Mouse (Mus musculus): ENCODE measurements around the gene Zswim8. TPM values are rescaled to one million over a fixed set of nuclear protein-coding genes. Genes with fewer than 3 reads are reported as not detected.

Gene Zswim8
- total and polyA plus RNA-seq, 2 experiments, result 11.4 to 95.0 TPM

- peak within 1 kb of the TSS; percentile 78 for H3K9ac ChIP-seq (ENCODE audit: low read depth, low read length)
- H3K4me3 ChIP-seq (ENCODE audit: insufficient read depth, low read depth, low read length), result peak within 1 kb of the TSS; percentile 69
- H3K79me2 ChIP-seq (ENCODE audit: control insufficient read depth, insufficient read depth, low read length), result peaks cover 17% of the 10 kb centered on the region; the same call in 1 of the 2 replicates
- TF ChIP-seq CTCF (IDR thresholded peaks at IDR 0.05; ENCODE audit: low read depth, low read length), result no peak
- TF ChIP-seq POLR2A (IDR thresholded peaks at IDR 0.05; ENCODE audit: extremely low read depth, insufficient read depth, low read length), result peak; percentile 43; the same call in 1 of the 2 replicates
- peak within 1 kb of the TSS; percentile 67 for H3K27ac ChIP-seq (replicated peaks; ENCODE audit: insufficient read depth, low read depth, low read length)
- peaks cover 49% of the 10 kb centered on the region for H3K36me3 ChIP-seq (ENCODE audit: control insufficient read depth, insufficient read depth, low read length)
- 59% methylated on average over 111 of the region's 111 CpGs for WGBS
- no peak for DNase-seq (ENCODE audit: extremely low read depth, low read depth, low spot score)
- H3K4me1 ChIP-seq (ENCODE audit: control insufficient read depth, insufficient read depth, low read length), result no peaks in the 10 kb centered on the region; the same call in none of the 2 replicates
- no peaks in the 10 kb centered on the region for H3K27me3 ChIP-seq (ENCODE audit: control insufficient read depth, insufficient read depth, low read length)
Measured at GRCm38 (mm10) chr14:20694884-20695760, 12.2 kb upstream of the Zswim8 start, which contains the start of gene Fut11. Gene Fut11 (plus strand): TSS chr14:20694968.

- TF ChIP-seq CTCF (IDR thresholded peaks at IDR 0.05; ENCODE audit: low read depth, low read length) (no peak), POLR2A (IDR thresholded peaks at IDR 0.05; ENCODE audit: extremely low read depth, insufficient read depth, low read length) (no peak)
- Histone ChIP-seq H3K4me3 (ENCODE audit: insufficient read depth, low read depth, low read length) (peak overlapping the region; percentile 69), H3K27me3 (ENCODE audit: control insufficient read depth, insufficient read depth, low read length) (no peaks in the 10 kb centered on the region), H3K79me2 (ENCODE audit: control insufficient read depth, insufficient read depth, low read length) (peaks cover 22% of the 10 kb centered on the region; the same call in 1 of the 2 replicates), H3K4me1 (ENCODE audit: control insufficient read depth, insufficient read depth, low read length) (peaks cover 2% of the 10 kb centered on the region), H3K9ac (ENCODE audit: low read depth, low read length) (peak overlapping the region; percentile 23; the same call in 1 of the 2 replicates), H3K36me3 (ENCODE audit: control insufficient read depth, insufficient read depth, low read length) (peaks cover 44% of the 10 kb centered on the region), H3K27ac (replicated peaks; ENCODE audit: insufficient read depth, low read depth, low read length) (no peak overlapping the region)
- 66% methylated on average over 27 of the region's 27 CpGs for WGBS
- DNase-seq (ENCODE audit: extremely low read depth, low read depth, low spot score), result no peak
Measured at GRCm38 (mm10) chr14:20695761-20696520, 11.4 kb upstream of the Zswim8 start.

GRCm38 (mm10) chr14:20696986-20697385 is 10.4 kb upstream of the Zswim8 start:
- Histone ChIP-seq H3K79me2 (ENCODE audit: control insufficient read depth, insufficient read depth, low read length) (peaks cover 26% of the 10 kb centered on the region; the same call in 1 of the 2 replicates), H3K27ac (replicated peaks; ENCODE audit: insufficient read depth, low read depth, low read length) (no peak overlapping the region), H3K4me3 (ENCODE audit: insufficient read depth, low read depth, low read length) (no peak overlapping the region), H3K4me1 (ENCODE audit: control insufficient read depth, insufficient read depth, low read length) (peaks cover 5% of the 10 kb centered on the region), H3K36me3 (ENCODE audit: control insufficient read depth, insufficient read depth, low read length) (peaks cover 36% of the 10 kb centered on the region), H3K27me3 (ENCODE audit: control insufficient read depth, insufficient read depth, low read length) (no peaks in the 10 kb centered on the region), H3K9ac (ENCODE audit: low read depth, low read length) (no peak overlapping the region)
- 54% methylated on average over 1 of the region's 1 CpGs for WGBS
- TF ChIP-seq POLR2A (IDR thresholded peaks at IDR 0.05; ENCODE audit: extremely low read depth, insufficient read depth, low read length) (no peak), CTCF (IDR thresholded peaks at IDR 0.05; ENCODE audit: low read depth, low read length) (peak; percentile 22; the same call in 1 of the 2 replicates)
- DNase-seq (ENCODE audit: extremely low read depth, low read depth, low spot score), result no peak

DNA sequence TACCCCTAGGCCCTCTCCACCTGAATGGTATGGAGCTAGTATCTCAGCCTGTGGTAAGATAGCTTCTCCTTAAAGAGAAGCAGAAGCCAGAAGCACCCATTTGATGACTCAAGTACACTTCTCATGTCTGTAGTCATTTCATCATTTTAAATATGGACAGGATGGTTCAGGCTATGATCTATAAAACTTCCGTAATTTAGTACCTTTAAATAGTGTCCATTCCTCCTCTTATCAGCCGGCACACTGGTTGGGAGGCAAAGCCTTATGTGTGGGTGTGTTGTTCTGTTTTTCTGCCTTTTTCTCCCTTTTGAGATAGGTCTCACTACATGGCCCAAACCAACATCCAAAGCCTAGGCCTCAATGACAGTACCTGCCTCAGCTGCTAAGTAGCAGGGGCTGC is 8.8 kb upstream of the Zswim8 start:
- Histone ChIP-seq H3K79me2 (ENCODE audit: control insufficient read depth, insufficient read depth, low read length) (peaks cover 26% of the 10 kb centered on the region; the same call in 1 of the 2 replicates), H3K4me1 (ENCODE audit: control insufficient read depth, insufficient read depth, low read length) (peaks cover 5% of the 10 kb centered on the region), H3K27me3 (ENCODE audit: control insufficient read depth, insufficient read depth, low read length) (no peaks in the 10 kb centered on the region), H3K36me3 (ENCODE audit: control insufficient read depth, insufficient read depth, low read length) (peaks cover 22% of the 10 kb centered on the region; the same call in 1 of the 2 replicates), H3K27ac (replicated peaks; ENCODE audit: insufficient read depth, low read depth, low read length) (no peak overlapping the region), H3K9ac (ENCODE audit: low read depth, low read length) (no peak overlapping the region), H3K4me3 (ENCODE audit: insufficient read depth, low read depth, low read length) (no peak overlapping the region)
- WGBS, result 67% methylated on average over 2 of the region's 2 CpGs
- TF ChIP-seq POLR2A (IDR thresholded peaks at IDR 0.05; ENCODE audit: extremely low read depth, insufficient read depth, low read length) (no peak), CTCF (IDR thresholded peaks at IDR 0.05; ENCODE audit: low read depth, low read length) (no peak)
- no peak for DNase-seq (ENCODE audit: extremely low read depth, low read depth, low spot score)

DNA sequence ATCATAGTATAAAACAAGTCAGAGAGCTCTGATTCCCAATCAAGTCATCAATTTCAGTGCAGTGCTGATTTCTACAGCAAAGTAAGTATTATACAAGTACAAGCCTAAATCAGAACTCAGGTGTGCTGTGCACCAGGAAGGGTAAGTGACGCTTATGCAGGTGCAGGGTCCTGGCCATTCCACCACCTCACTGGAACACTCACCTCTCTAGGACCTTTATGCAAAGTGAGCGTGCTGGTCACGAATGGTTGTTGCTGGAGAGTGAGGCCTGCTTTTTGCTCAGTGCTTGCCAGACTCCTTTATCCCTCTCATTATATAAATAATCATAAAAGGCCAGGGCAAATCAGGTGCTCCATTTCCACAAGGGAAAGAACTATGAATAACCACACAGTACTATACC is 7.0 kb upstream of the Zswim8 start:
- Histone ChIP-seq H3K27me3 (ENCODE audit: control insufficient read depth, insufficient read depth, low read length) (no peaks in the 10 kb centered on the region), H3K36me3 (ENCODE audit: control insufficient read depth, insufficient read depth, low read length) (peaks cover 17% of the 10 kb centered on the region; the same call in 1 of the 2 replicates), H3K4me1 (ENCODE audit: control insufficient read depth, insufficient read depth, low read length) (peaks cover 5% of the 10 kb centered on the region), H3K27ac (replicated peaks; ENCODE audit: insufficient read depth, low read depth, low read length) (no peak overlapping the region), H3K4me3 (ENCODE audit: insufficient read depth, low read depth, low read length) (no peak overlapping the region), H3K9ac (ENCODE audit: low read depth, low read length) (no peak overlapping the region), H3K79me2 (ENCODE audit: control insufficient read depth, insufficient read depth, low read length) (peaks cover 21% of the 10 kb centered on the region; the same call in 1 of the 2 replicates)
- no peak for DNase-seq (ENCODE audit: extremely low read depth, low read depth, low spot score)
- WGBS, result 82% methylated on average over 3 of the region's 3 CpGs
- TF ChIP-seq POLR2A (IDR thresholded peaks at IDR 0.05; ENCODE audit: extremely low read depth, insufficient read depth, low read length) (no peak), CTCF (IDR thresholded peaks at IDR 0.05; ENCODE audit: low read depth, low read length) (no peak)

All from liver, adult 2 months (tissue).